Mouse (Mus musculus): ENCODE measurements around the gene Tcf15. TPM values are rescaled to one million over a fixed set of nuclear protein-coding genes. Genes with fewer than 3 reads are reported as not detected.

Gene Tcf15
- polyA plus RNA-seq, 1 experiment from 2014 or later = 1.4 TPM

- WGBS = 43% methylated on average over 3 of the region's 3 CpGs
- no peak overlapping the region for H3K4me3 ChIP-seq
Measured at GRCm38 (mm10) chr2:152196896-152197295, 53.5 kb downstream of the Tcf15 start.

GRCm38 (mm10) chr2:152197301-152197712, 53.9 kb downstream of the Tcf15 start:
- no peak overlapping the region for H3K9ac ChIP-seq
- no peaks in the 10 kb centered on the region for H3K36me3 ChIP-seq (ENCODE audit: poor library complexity, severe bottlenecking)
- no peak overlapping the region for H3K4me2 ChIP-seq
- peaks cover 4% of the 10 kb centered on the region; the same call in 1 of the 2 replicates for H3K4me1 ChIP-seq
- H3K27ac ChIP-seq = no peak overlapping the region
- H3K27me3 ChIP-seq = no peaks in the 10 kb centered on the region
- WGBS = 46% methylated on average over 10 of the region's 10 CpGs
- H3K9me3 ChIP-seq (replicated peaks) = no peaks in the 10 kb centered on the region
- ATAC-seq = peak; percentile 82
- no peak overlapping the region for H3K4me3 ChIP-seq

More at GRCm38 (mm10) chr2:152196896-152197295, 53.5 kb downstream of the Tcf15 start:
- Histone ChIP-seq H3K27me3 (no peaks in the 10 kb centered on the region), H3K4me1 (peaks cover 4% of the 10 kb centered on the region; the same call in 1 of the 2 replicates), H3K27ac (no peak overlapping the region), H3K36me3 (ENCODE audit: poor library complexity, severe bottlenecking) (no peaks in the 10 kb centered on the region), H3K9me3 (replicated peaks) (no peaks in the 10 kb centered on the region), H3K4me2 (no peak overlapping the region), H3K9ac (no peak overlapping the region)
- peak; percentile 57 for ATAC-seq

Other genes with a start within 250 kb of the Tcf15 start
- not detected in 2 replicates for gene Angpt4, start 232.4 kb upstream of the Tcf15 start, polyA plus RNA-seq (2015; fragmentation: Nextera tagmentation; extraction: Ambion mirVana)
- 88.9 and 99.0 TPM in 2 replicates for gene Fam110a, start 163.3 kb upstream of the Tcf15 start, polyA plus RNA-seq (2015; fragmentation: Nextera tagmentation; extraction: Ambion mirVana)
- gene Slc52a3, start 147.1 kb upstream of the Tcf15 start, polyA plus RNA-seq (2015; fragmentation: Nextera tagmentation; extraction: Ambion mirVana) = 0.71 and 0.87 TPM in 2 replicates
- 17.5 and 19.9 TPM in 2 replicates for gene Scrt2, start 62.0 kb upstream of the Tcf15 start, polyA plus RNA-seq (2015; fragmentation: Nextera tagmentation; extraction: Ambion mirVana)
- 10.3 and 10.7 TPM in 2 replicates for gene Srxn1, start 38.0 kb upstream of the Tcf15 start, polyA plus RNA-seq (2015; fragmentation: Nextera tagmentation; extraction: Ambion mirVana)
- gene Csnk2a1, start 83.3 kb downstream of the Tcf15 start, polyA plus RNA-seq (2015; fragmentation: Nextera tagmentation; extraction: Ambion mirVana) = 137 and 142 TPM in 2 replicates
- 29.5 and 31.6 TPM in 2 replicates for gene Tbc1d20, start 150.3 kb downstream of the Tcf15 start, polyA plus RNA-seq (2015; fragmentation: Nextera tagmentation; extraction: Ambion mirVana)
- 88.4 and 97.6 TPM in 2 replicates for gene Rbck1, start 189.1 kb downstream of the Tcf15 start, polyA plus RNA-seq (2015; fragmentation: Nextera tagmentation; extraction: Ambion mirVana)
- 0.79 and 0.97 TPM in 2 replicates for gene Trib3, start 200.5 kb downstream of the Tcf15 start, polyA plus RNA-seq (2015; fragmentation: Nextera tagmentation; extraction: Ambion mirVana)
- gene Nrsn2, start 233.1 kb downstream of the Tcf15 start, polyA plus RNA-seq (2015; fragmentation: Nextera tagmentation; extraction: Ambion mirVana) = 11.8 and 16.4 TPM in 2 replicates

All from forebrain, embryonic 13.5 days (tissue).